Mouse (Mus musculus) intestine, embryonic 15.5 days (tissue): ENCODE measurements around the gene Tceanc2. TPM values are rescaled to one million over a fixed set of nuclear protein-coding genes. Genes with fewer than 3 reads are reported as not detected.

ENCODE experiments used
- ATAC-seq: fragments of 200-750 bp; cut with Nextera tagmentation; 2 replicates; pipeline ENCODE4 v1.8.0; 2017; ENCODE audit warnings: moderate TSS enrichment, moderate library complexity
- H3K27ac ChIP-seq: fragments of 300-500 bp; sonication (generic); 2 replicates; pipeline ENCODE4 v1.5.1; 2015; ENCODE audit warnings: mild to moderate bottlenecking, inconsistent platforms
- H3K27me3 ChIP-seq: fragments of 300-500 bp; sonication (generic); replicated peaks from 2 replicates; pipeline ENCODE4 v1.6.1; 2015; ENCODE audit warnings: inconsistent platforms
- H3K36me3 ChIP-seq: fragments of 300-500 bp; sonication (generic); 2 replicates; pipeline ENCODE4 v1.6.1; 2015; ENCODE audit warnings: inconsistent platforms
- H3K4me1 ChIP-seq: fragments of 300-500 bp; sonication (generic); replicated peaks from 2 replicates; pipeline ENCODE4 v1.6.1; 2015; ENCODE audit warnings: inconsistent platforms
- H3K4me2 ChIP-seq: fragments of 300-500 bp; sonication (generic); replicated peaks from 2 replicates; pipeline ENCODE4 v1.6.1; 2015; ENCODE audit warnings: mild to moderate bottlenecking, inconsistent platforms
- H3K4me3 ChIP-seq: fragments of 300-500 bp; sonication (generic); replicated peaks from 2 replicates; pipeline ENCODE4 v1.5.1; 2015; ENCODE audit warnings: inconsistent platforms
- H3K9ac ChIP-seq: fragments of 300-500 bp; sonication (generic); 2 replicates; pipeline ENCODE4 v1.6.1; 2015; ENCODE audit warnings: inconsistent platforms
- H3K9me3 ChIP-seq: fragments of 300-500 bp; sonication (generic); 2 replicates; pipeline ENCODE4 v1.6.1; 2016; ENCODE audit warnings: inconsistent platforms
- WGBS: fragments of 180-500 bp; shearing (Covaris S2); methylation state at CpG from one replicate; pipeline ENCODE4 v1.1.7; 2015; 5-methylcytosine and 5-hydroxymethylcytosine counted together
- polyA plus RNA-seq: library from polyadenylated mRNA; unstranded; fragments of >200 nt; fragmentation: Nextera tagmentation; extraction: Ambion mirVana; gene quantifications from 2 replicates; pipeline ENCODE4 v1.2.1, GENCODE M21; 2015

Tceanc2 gene
- polyA plus RNA-seq, result 21.8 and 35.1 TPM in 2 replicates

GRCm38 (mm10) chr4:107178830-107179490 is at the start of gene Tceanc2:
Tceanc2 (minus strand) TSS chr4:107179116.
- Histone ChIP-seq H3K4me3 (peak within 1 kb of the TSS; percentile 86), H3K4me1 (peaks cover 21% of the 10 kb centered on the region), H3K27me3 (no peaks in the 10 kb centered on the region), H3K9ac (peak within 1 kb of the TSS; percentile 86), H3K4me2 (peak within 1 kb of the TSS; percentile 67), H3K9me3 (no peaks in the 10 kb centered on the region), H3K36me3 (no peaks in the 10 kb centered on the region), H3K27ac (peak within 1 kb of the TSS; percentile 99)
- peak; percentile 64 for ATAC-seq
- under 1% methylated on average over 47 of the region's 47 CpGs for WGBS

- no peak overlapping the region for H3K4me2 ChIP-seq
- no peak for ATAC-seq
- no peaks in the 10 kb centered on the region for H3K27me3 ChIP-seq
- no peaks in the 10 kb centered on the region for H3K9me3 ChIP-seq
- WGBS, result 84% methylated on average over 2 of the region's 2 CpGs
- H3K36me3 ChIP-seq, result no peaks in the 10 kb centered on the region
- H3K4me1 ChIP-seq, result no peaks in the 10 kb centered on the region
- no peak overlapping the region for H3K4me3 ChIP-seq
- H3K9ac ChIP-seq, result no peak overlapping the region
- no peak overlapping the region for H3K27ac ChIP-seq
Observed at GRCm38 (mm10) chr4:107226313-107226712, 47.4 kb upstream of the Tceanc2 start.

GRCm38 (mm10) chr4:107223225-107224204 is 44.6 kb upstream of the Tceanc2 start:
- no peak overlapping the region for H3K4me2 ChIP-seq
- 65% methylated on average over 11 of the region's 11 CpGs for WGBS
- H3K4me3 ChIP-seq, result no peak overlapping the region
- H3K27me3 ChIP-seq, result no peaks in the 10 kb centered on the region
- no peaks in the 10 kb centered on the region for H3K4me1 ChIP-seq
- no peaks in the 10 kb centered on the region for H3K36me3 ChIP-seq
- peak; percentile 45; the same call in 1 of the 2 replicates for ATAC-seq
- H3K27ac ChIP-seq, result no peak overlapping the region
- no peaks in the 10 kb centered on the region for H3K9me3 ChIP-seq
- no peak overlapping the region for H3K9ac ChIP-seq

GRCm38 (mm10) chr4:107221524-107221923 is 42.6 kb upstream of the Tceanc2 start:
- ATAC-seq, result no peak
- H3K4me3 ChIP-seq, result no peak overlapping the region
- H3K9ac ChIP-seq, result no peak overlapping the region
- no peak overlapping the region for H3K27ac ChIP-seq
- no peaks in the 10 kb centered on the region for H3K27me3 ChIP-seq
- no peak overlapping the region for H3K4me2 ChIP-seq
- H3K9me3 ChIP-seq, result no peaks in the 10 kb centered on the region
- 90% methylated on average over 5 of the region's 5 CpGs for WGBS
- H3K4me1 ChIP-seq, result no peaks in the 10 kb centered on the region
- H3K36me3 ChIP-seq, result no peaks in the 10 kb centered on the region

GRCm38 (mm10) chr4:107217574-107217973 is 38.7 kb upstream of the Tceanc2 start:
- no peak overlapping the region for H3K27ac ChIP-seq
- peak; percentile 70; the same call in 1 of the 2 replicates for ATAC-seq
- 75% methylated on average over 9 of the region's 9 CpGs for WGBS
- no peaks in the 10 kb centered on the region for H3K27me3 ChIP-seq
- H3K4me2 ChIP-seq, result no peak overlapping the region
- H3K9ac ChIP-seq, result no peak overlapping the region
- H3K36me3 ChIP-seq, result no peaks in the 10 kb centered on the region
- no peak overlapping the region for H3K4me3 ChIP-seq
- H3K4me1 ChIP-seq, result peaks cover 2% of the 10 kb centered on the region; the same call in 1 of the 2 replicates
- H3K9me3 ChIP-seq, result no peaks in the 10 kb centered on the region

GRCm38 (mm10) chr4:107213279-107214011 is 34.5 kb upstream of the Tceanc2 start:
- Histone ChIP-seq H3K4me2 (no peak overlapping the region), H3K9ac (no peak overlapping the region), H3K27ac (no peak overlapping the region), H3K9me3 (no peaks in the 10 kb centered on the region), H3K4me1 (peaks cover 2% of the 10 kb centered on the region; the same call in 1 of the 2 replicates), H3K36me3 (no peaks in the 10 kb centered on the region), H3K4me3 (no peak overlapping the region), H3K27me3 (no peaks in the 10 kb centered on the region)
- ATAC-seq, result peak; percentile 31
- WGBS, result 60% methylated on average over 12 of the region's 12 CpGs

GRCm38 (mm10) chr4:107211936-107212335 is 33.0 kb upstream of the Tceanc2 start:
- H3K4me2 ChIP-seq, result no peak overlapping the region
- WGBS, result 79% methylated on average over 5 of the region's 5 CpGs
- H3K9me3 ChIP-seq, result no peaks in the 10 kb centered on the region
- no peaks in the 10 kb centered on the region for H3K36me3 ChIP-seq
- H3K4me3 ChIP-seq, result no peak overlapping the region
- no peak overlapping the region for H3K9ac ChIP-seq
- H3K27me3 ChIP-seq, result no peaks in the 10 kb centered on the region
- H3K27ac ChIP-seq, result no peak overlapping the region
- ATAC-seq, result no peak
- peaks cover 2% of the 10 kb centered on the region; the same call in 1 of the 2 replicates for H3K4me1 ChIP-seq

- Histone ChIP-seq H3K27ac (no peak overlapping the region), H3K9me3 (no peaks in the 10 kb centered on the region), H3K4me3 (no peak overlapping the region), H3K4me1 (peaks cover 2% of the 10 kb centered on the region; the same call in 1 of the 2 replicates), H3K27me3 (no peaks in the 10 kb centered on the region), H3K9ac (no peak overlapping the region), H3K36me3 (no peaks in the 10 kb centered on the region), H3K4me2 (no peak overlapping the region)
- 85% methylated on average over 4 of the region's 4 CpGs for WGBS
- ATAC-seq, result no peak
Observed at GRCm38 (mm10) chr4:107211465-107211864, 32.5 kb upstream of the Tceanc2 start.

GRCm38 (mm10) chr4:107210483-107211097 is 31.7 kb upstream of the Tceanc2 start:
- H3K36me3 ChIP-seq, result no peaks in the 10 kb centered on the region
- no peaks in the 10 kb centered on the region for H3K9me3 ChIP-seq
- ATAC-seq, result 0 out of 2 replicates have a peak, but pooled peaks have one; percentile 30
- no peak overlapping the region for H3K4me3 ChIP-seq
- no peak overlapping the region for H3K9ac ChIP-seq
- no peaks in the 10 kb centered on the region for H3K27me3 ChIP-seq
- H3K4me1 ChIP-seq, result peaks cover 2% of the 10 kb centered on the region; the same call in 1 of the 2 replicates
- H3K4me2 ChIP-seq, result no peak overlapping the region
- WGBS, result 58% methylated on average over 5 of the region's 5 CpGs
- H3K27ac ChIP-seq, result no peak overlapping the region

GRCm38 (mm10) chr4:107208880-107209279 is 30.0 kb upstream of the Tceanc2 start, which contains the start of gene Ldlrad1:
Ldlrad1 (plus strand) TSS chr4:107209180.
- Histone ChIP-seq H3K36me3 (peaks cover 5% of the 10 kb centered on the region; the same call in 1 of the 2 replicates), H3K9ac (no peak within 1 kb of the TSS), H3K27ac (no peak within 1 kb of the TSS), H3K27me3 (no peaks in the 10 kb centered on the region), H3K4me2 (no peak within 1 kb of the TSS), H3K9me3 (no peaks in the 10 kb centered on the region), H3K4me1 (peaks cover 2% of the 10 kb centered on the region; the same call in 1 of the 2 replicates), H3K4me3 (no peak within 1 kb of the TSS)
- no peak for ATAC-seq
- WGBS, result 82% methylated on average over 3 of the region's 3 CpGs

GRCm38 (mm10) chr4:107207016-107207415 is 28.1 kb upstream of the Tceanc2 start:
- Histone ChIP-seq H3K9me3 (no peaks in the 10 kb centered on the region), H3K4me2 (no peak overlapping the region), H3K27ac (no peak overlapping the region), H3K4me3 (no peak overlapping the region), H3K4me1 (no peaks in the 10 kb centered on the region), H3K36me3 (peaks cover 10% of the 10 kb centered on the region; the same call in 1 of the 2 replicates), H3K9ac (no peak overlapping the region), H3K27me3 (no peaks in the 10 kb centered on the region)
- 97% methylated on average over 2 of the region's 2 CpGs for WGBS
- no peak for ATAC-seq
